Mouse (Mus musculus) heart, embryonic 14.5 days (tissue): Measurements from ENCODE around the gene Prkar2a. TPM values are rescaled to one million over a fixed set of nuclear protein-coding genes. Genes with fewer than 3 reads are reported as not detected.

Experiments used
- ATAC-seq: fragments of 200-750 bp; cut with Nextera tagmentation; 2 replicates; pipeline ENCODE4 v1.8.0; 2017; ENCODE audit warnings: low read depth, moderate TSS enrichment; ENCODE audit not compliant: insufficient number of reproducible peaks, insufficient read depth, low FRiP score
- H3K27ac ChIP-seq, 2 experiments: fragments of 200-500 bp in 1 of 2; fragments of 300-500 bp in 1 of 2; sonication (generic) in 1 of 2; replicated peaks in 1 of 2; 2 replicates each; pipeline ENCODE4 v1.5.1; 2012 to 2014; ENCODE audit warnings: low read depth in 2 of 2, low read length in 2 of 2, control low read depth in 1 of 2, mild to moderate bottlenecking in 1 of 2, mixed read lengths in 1 of 2; ENCODE audit not compliant: control insufficient read depth in 1 of 2, insufficient read depth in 1 of 2
- H3K27me3 ChIP-seq: fragments of 300-500 bp; sonication (generic); 2 replicates; pipeline ENCODE4 v1.6.1; 2014; ENCODE audit warnings: mild to moderate bottlenecking, low read length, control low read depth; ENCODE audit not compliant: control insufficient read depth, insufficient read depth
- H3K36me3 ChIP-seq: fragments of 300-500 bp; sonication (generic); 2 replicates; pipeline ENCODE4 v1.6.1; 2014; ENCODE audit warnings: mild to moderate bottlenecking, control low read depth, low read length, mixed read lengths; ENCODE audit not compliant: control insufficient read depth, insufficient read depth
- H3K4me1 ChIP-seq, 2 experiments: fragments of 200-500 bp in 1 of 2; fragments of 300-500 bp in 1 of 2; sonication (generic) in 1 of 2; 2 replicates each; pipeline ENCODE4 v1.6.1; 2012 to 2014; ENCODE audit warnings: low read length in 2 of 2, control low read depth in 1 of 2, mixed read lengths in 1 of 2; ENCODE audit not compliant: control insufficient read depth in 2 of 2, insufficient read depth in 2 of 2
- H3K4me2 ChIP-seq: fragments of 300-500 bp; sonication (generic); 2 replicates; pipeline ENCODE4 v1.6.1; 2014; ENCODE audit warnings: mild to moderate bottlenecking, low read length
- H3K4me3 ChIP-seq, 2 experiments: fragments of 200-500 bp in 1 of 2; fragments of 300-500 bp in 1 of 2; sonication (generic) in 1 of 2; 2 replicates each; pipeline ENCODE4 v1.5.1; 2012 to 2014; ENCODE audit warnings: low read length in 2 of 2, mild to moderate bottlenecking in 2 of 2, control low read depth in 1 of 2, low read depth in 1 of 2, moderate library complexity in 1 of 2; ENCODE audit not compliant: control insufficient read depth in 1 of 2, insufficient read depth in 1 of 2
- H3K9ac ChIP-seq: fragments of 300-500 bp; sonication (generic); 2 replicates; pipeline ENCODE4 v1.6.1; 2014; ENCODE audit warnings: mild to moderate bottlenecking, low read length
- H3K9me3 ChIP-seq: fragments of 300-500 bp; sonication (generic); 2 replicates; pipeline ENCODE4 v1.6.1; 2016; ENCODE audit warnings: low read length, control low read depth; ENCODE audit not compliant: control insufficient read depth
- WGBS: fragments of 180-500 bp; shearing (Covaris S2); extraction: QIAGEN DNeasy Blood & Tissue Kit; methylation state at CpG from one replicate; pipeline ENCODE4 v1.1.7; 2014; 5-methylcytosine and 5-hydroxymethylcytosine counted together
- polyA plus RNA-seq: library from polyadenylated mRNA; unstranded; fragments of >200 nt; fragmentation: Nextera tagmentation; extraction: Ambion mirVana; gene quantifications from 2 replicates; pipeline ENCODE4 v1.2.1, GENCODE M21; 2014

The Prkar2a gene
- polyA plus RNA-seq, 1 experiment from 2014 or later: 31.5 TPM

DNA sequence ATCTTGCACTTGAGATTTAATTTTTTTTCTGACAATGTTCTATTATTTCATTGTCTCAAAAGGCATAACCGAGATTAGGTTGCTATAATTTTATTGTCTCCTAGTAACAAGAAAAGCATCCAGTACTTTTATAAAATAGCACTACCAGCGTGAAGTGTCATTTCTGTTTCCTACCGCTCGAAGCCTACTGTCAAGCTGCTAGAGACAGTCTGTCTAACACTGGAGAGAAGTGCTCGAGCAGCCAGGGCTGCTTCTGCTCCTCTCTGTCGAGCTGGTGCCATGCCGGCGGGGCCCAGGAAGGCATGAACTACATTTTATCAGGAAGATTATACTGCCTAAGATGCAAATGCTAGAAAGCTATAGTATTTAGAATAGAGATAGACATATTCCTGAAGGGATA is 19.7 kb downstream of the Prkar2a start:
- ATAC-seq: no peak
- H3K36me3 ChIP-seq: no peaks in the 10 kb centered on the region
- no peak overlapping the region for H3K27ac ChIP-seq
- H3K4me3 ChIP-seq: no peak overlapping the region
- H3K9ac ChIP-seq: no peak overlapping the region
- WGBS: 73% methylated on average over 8 of the region's 8 CpGs
- H3K4me2 ChIP-seq: no peak overlapping the region
- H3K27me3 ChIP-seq: no peaks in the 10 kb centered on the region
- no peaks in the 10 kb centered on the region for H3K9me3 ChIP-seq
- H3K4me1 ChIP-seq: peaks cover 8 to 17% of the 10 kb centered on the region in 2 experiments

DNA sequence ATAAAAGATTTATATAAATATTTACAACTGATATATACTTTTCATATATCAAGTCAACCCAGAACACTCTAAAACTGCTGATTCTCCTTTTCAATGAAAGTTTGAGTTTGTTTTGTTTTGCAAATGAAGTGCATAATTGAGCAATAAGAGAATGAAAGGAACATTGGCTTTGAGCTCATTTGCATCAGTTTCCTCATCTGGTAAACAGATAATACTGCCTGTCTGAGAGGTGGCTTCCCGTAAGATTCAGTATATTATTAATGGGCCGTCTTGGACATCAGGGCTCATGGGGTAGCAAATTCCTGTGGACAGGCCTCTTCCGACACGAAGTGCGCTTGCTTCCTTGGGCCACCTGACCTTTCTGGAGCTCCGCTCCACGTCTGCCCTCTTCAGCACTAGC is 21.7 kb downstream of the Prkar2a start:
- 82% methylated on average over 7 of the region's 7 CpGs for WGBS
- Histone ChIP-seq H3K36me3 (peaks cover under 1% of the 10 kb centered on the region; the same call in 1 of the 2 replicates), H3K9me3 (no peaks in the 10 kb centered on the region), H3K4me1 (peaks cover 0 to 6% of the 10 kb centered on the region in 2 experiments; a peak in 2 of 4 replicates), H3K9ac (no peak overlapping the region), H3K4me2 (no peak overlapping the region), H3K27me3 (no peaks in the 10 kb centered on the region), H3K4me3 (no peak overlapping the region), H3K27ac (no peak overlapping the region)
- no peak for ATAC-seq

DNA sequence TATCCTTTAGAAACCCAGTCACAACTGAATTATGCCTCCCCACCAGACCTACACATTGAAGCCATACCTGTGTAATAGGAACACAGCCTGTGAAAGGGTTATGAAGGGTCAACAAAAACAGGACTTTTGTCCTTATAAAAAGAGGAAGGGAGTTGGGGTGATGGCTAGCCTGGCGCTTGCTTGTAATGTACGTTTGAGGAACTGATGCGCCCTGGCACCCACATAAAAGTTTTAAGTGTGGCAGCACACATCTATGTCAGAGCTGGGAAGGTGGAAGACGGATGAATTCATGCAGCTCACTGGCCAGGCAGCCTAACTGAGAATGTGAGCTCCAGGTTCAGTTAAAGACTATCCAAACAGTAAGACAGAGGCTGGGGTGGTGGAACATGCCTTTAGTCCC is 27.1 kb downstream of the Prkar2a start:
- 91% methylated on average over 4 of the region's 4 CpGs for WGBS

DNA sequence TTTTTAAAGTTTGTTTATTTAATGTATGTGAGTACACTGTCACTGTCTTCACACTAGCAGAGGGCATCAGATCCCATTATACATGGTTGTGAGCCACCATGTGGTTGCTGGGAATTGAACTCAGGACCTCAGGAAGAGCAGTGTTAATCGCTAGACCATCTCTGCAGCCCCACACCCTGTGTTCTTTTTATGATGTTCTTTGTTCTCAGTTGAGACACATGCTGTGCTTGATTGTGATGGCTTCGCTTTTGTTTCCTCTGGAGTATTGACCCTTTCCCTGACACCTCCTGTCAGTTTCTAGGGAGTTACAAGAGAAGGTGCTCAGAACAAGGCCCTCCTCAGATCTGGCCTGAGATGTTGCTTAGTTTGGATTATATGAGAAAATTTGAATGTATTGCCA is 34.6 kb downstream of the Prkar2a start:
- Histone ChIP-seq H3K9ac (no peak overlapping the region), H3K4me1 (no peaks in the 10 kb centered on the region), H3K4me3 (no peak overlapping the region), H3K27me3 (no peaks in the 10 kb centered on the region), H3K36me3 (peaks cover 36% of the 10 kb centered on the region), H3K27ac (no peak overlapping the region), H3K4me2 (no peak overlapping the region), H3K9me3 (no peaks in the 10 kb centered on the region)
- 74% methylated on average over 2 of the region's 2 CpGs for WGBS
- ATAC-seq: no peak

More for the DNA sequence above, 27.1 kb downstream of the Prkar2a start:
- Histone ChIP-seq H3K4me3 (no peak overlapping the region), H3K36me3 (peaks cover 36% of the 10 kb centered on the region), H3K9me3 (no peaks in the 10 kb centered on the region), H3K9ac (no peak overlapping the region), H3K4me2 (no peak overlapping the region), H3K27me3 (no peaks in the 10 kb centered on the region), H3K27ac (no peak overlapping the region), H3K4me1 (no peaks in the 10 kb centered on the region)
- ATAC-seq: no peak

DNA sequence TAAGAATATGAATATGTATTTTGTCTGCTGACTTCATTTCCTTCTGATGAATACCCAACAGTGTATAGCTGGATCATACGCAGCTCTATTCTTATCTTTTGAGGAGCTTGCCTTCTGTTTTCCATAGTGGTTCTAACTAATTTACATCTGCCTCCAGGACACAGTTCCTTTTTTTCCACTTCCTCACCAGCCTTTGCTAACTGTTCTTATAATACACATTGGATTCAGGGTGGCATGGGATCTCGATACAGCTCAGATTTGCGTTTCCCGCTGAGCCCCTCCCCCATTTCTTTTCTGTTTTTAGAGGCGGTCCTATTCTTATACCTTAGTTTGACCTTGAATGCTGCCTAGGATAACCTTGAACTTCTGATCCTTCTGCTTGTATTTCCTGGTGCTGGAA is 37.0 kb downstream of the Prkar2a start:
- Histone ChIP-seq H3K27me3 (no peaks in the 10 kb centered on the region), H3K9ac (no peak overlapping the region), H3K9me3 (no peaks in the 10 kb centered on the region), H3K4me1 (no peaks in the 10 kb centered on the region), H3K4me2 (no peak overlapping the region), H3K36me3 (peaks cover 24% of the 10 kb centered on the region), H3K4me3 (no peak overlapping the region), H3K27ac (no peak overlapping the region)
- WGBS: 89% methylated on average over 5 of the region's 5 CpGs
- ATAC-seq: no peak

DNA sequence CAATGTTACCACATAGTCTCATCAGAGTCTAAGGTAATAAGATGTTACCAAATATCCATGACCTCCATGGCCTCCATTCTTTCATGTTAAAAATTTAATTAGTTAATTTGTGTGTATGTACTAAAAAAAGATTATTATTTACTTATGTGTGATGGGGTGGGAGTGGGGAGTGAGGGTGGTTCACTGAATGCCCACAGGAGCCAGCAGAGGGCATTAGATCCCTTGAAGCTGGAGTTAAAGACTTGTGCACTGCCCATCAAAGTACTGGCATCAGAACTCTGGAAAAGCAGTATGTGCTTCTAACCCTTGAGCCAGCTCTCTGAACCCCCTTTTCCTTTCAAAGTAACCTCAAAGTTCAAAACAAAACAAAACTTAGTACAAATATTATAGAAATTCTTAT is 39.9 kb downstream of the Prkar2a start:
- Histone ChIP-seq H3K4me1 (no peaks in the 10 kb centered on the region), H3K4me3 (no peak overlapping the region), H3K9me3 (no peaks in the 10 kb centered on the region), H3K27ac (no peak overlapping the region), H3K36me3 (peaks cover 26% of the 10 kb centered on the region), H3K27me3 (no peaks in the 10 kb centered on the region), H3K9ac (no peak overlapping the region), H3K4me2 (no peak overlapping the region)
- ATAC-seq: no peak

DNA sequence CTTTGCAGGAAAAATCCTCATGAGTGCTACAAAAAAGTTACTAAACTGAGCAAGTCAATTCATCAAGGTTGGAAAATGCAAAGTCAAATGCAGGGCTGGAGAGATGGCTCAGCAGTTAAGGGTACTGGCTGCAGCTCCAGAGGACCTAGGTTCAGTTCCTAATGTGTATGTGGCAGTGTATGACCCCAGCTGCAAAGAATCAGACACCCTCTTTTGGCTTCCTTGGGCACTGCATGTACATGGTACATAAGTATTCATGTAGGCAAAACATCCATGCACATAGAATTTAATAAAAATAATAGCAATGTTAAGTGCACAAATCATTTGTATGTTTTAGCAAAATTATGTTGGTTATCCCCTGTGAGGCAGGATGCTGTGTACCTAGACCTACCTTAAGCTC is 43.3 kb downstream of the Prkar2a start:
- Histone ChIP-seq H3K27ac (no peak overlapping the region), H3K9ac (no peak overlapping the region), H3K9me3 (no peaks in the 10 kb centered on the region), H3K36me3 (peaks cover 47% of the 10 kb centered on the region), H3K4me2 (no peak overlapping the region), H3K4me3 (no peak overlapping the region), H3K4me1 (no peaks in the 10 kb centered on the region), H3K27me3 (no peaks in the 10 kb centered on the region)
- no peak for ATAC-seq

DNA sequence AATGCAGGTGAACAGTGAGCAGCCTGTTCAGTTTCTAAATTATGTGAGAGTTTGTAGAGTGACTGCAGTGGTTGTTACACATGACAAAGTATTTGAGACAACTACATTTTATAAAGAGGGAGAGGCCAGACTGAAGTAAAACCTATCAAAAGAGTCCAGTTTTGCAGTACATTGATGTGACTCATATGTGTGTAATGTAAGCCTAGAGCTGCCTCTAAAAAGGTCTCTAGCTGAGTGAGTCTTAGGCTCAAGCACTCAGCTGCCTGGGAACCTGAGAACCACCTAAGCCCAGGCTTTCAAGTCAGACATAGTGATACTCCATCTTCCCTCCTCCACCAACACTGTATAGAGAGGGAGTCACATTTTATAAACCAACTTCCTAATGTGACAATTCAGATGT is 45.5 kb downstream of the Prkar2a start:
- Histone ChIP-seq H3K4me2 (no peak overlapping the region), H3K27ac (no peak overlapping the region), H3K4me1 (no peaks in the 10 kb centered on the region), H3K9me3 (no peaks in the 10 kb centered on the region), H3K4me3 (no peak overlapping the region), H3K36me3 (peaks cover 38% of the 10 kb centered on the region), H3K9ac (no peak overlapping the region), H3K27me3 (no peaks in the 10 kb centered on the region)
- no peak for ATAC-seq
